Mouse (Mus musculus): ENCODE results near the gene Hspg2. TPM values are rescaled to one million over a fixed set of nuclear protein-coding genes. Genes with fewer than 3 reads are reported as not detected.

Hspg2 gene
- polyA plus RNA-seq, 1 experiment: 147 TPM

DNA sequence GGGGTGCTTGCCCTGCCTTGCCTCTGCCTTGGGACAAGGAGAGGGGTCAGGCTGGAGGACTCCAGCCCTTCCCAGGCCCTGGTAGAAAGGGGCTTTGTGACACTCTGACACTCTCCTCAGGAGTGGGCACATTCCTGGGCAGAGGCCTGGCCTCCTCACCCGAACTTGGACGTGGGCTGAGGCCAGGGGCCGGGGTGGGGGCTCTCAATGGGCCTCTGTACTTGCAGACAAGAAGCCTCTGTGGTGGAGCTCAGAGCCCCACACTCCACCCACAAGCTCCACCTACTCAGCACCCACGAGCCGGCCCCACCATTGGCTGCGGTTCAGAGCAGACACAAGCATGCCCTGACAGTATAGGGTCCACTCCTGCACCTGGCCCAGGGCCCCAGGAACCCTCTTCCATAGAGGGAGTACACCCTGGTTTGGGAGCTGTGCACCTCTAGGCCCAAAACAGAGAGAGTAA is 35.0 kb downstream of the Hspg2 start:
- Histone ChIP-seq H3K9me3 (replicated peaks; ENCODE audit: control insufficient read depth, insufficient read depth, low read length, poor library complexity, severe bottlenecking) (no peaks in the 10 kb centered on the region), H3K4me1 (ENCODE audit: control insufficient read depth, insufficient read depth, low read length) (peaks cover 11% of the 10 kb centered on the region), H3K27me3 (ENCODE audit: control insufficient read depth, insufficient read depth, low read length, poor library complexity, severe bottlenecking) (no peaks in the 10 kb centered on the region), H3K27ac (ENCODE audit: insufficient read depth, low read length) (no peak overlapping the region), H3K9ac (ENCODE audit: low read depth, poor library complexity, severe bottlenecking) (no peak overlapping the region), H3K4me3 (ENCODE audit: low read depth, low read length) (no peak overlapping the region), H3K36me3 (ENCODE audit: control insufficient read depth, insufficient read depth, low read length, poor library complexity, severe bottlenecking) (peaks cover 41% of the 10 kb centered on the region)
- TF ChIP-seq EP300 (IDR thresholded peaks at IDR 0.05; ENCODE audit: insufficient read depth, low read depth, low read length) (no peak), POLR2A (IDR thresholded peaks at IDR 0.05; ENCODE audit: insufficient read depth, low read length) (no peak), CTCF (IDR thresholded peaks at IDR 0.05; ENCODE audit: low read depth, low read length) (no peak)

DNA sequence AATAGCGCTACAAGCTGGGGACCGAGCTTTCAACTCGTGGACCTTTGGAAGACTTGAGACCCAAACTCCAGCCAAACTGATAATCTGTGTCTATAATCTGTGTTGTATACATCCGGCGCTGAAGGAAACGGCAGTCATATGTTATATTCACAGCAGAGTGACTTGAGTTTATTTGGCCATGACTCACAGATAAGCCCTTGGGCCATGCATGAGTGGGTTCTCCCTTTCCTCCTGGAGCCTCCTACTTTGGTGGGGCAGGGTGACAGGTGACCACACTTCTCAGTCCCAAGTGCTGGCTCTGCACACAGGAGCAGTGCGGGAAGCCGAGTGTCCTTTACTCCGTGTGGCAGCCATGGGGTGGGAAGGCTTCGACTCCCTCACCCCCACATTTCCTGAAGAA is 38.1 kb downstream of the Hspg2 start:
- Histone ChIP-seq H3K9ac (ENCODE audit: low read depth, poor library complexity, severe bottlenecking) (no peak overlapping the region), H3K27ac (ENCODE audit: insufficient read depth, low read length) (no peak overlapping the region), H3K4me1 (ENCODE audit: control insufficient read depth, insufficient read depth, low read length) (peaks cover 2% of the 10 kb centered on the region), H3K36me3 (ENCODE audit: control insufficient read depth, insufficient read depth, low read length, poor library complexity, severe bottlenecking) (peaks cover 63% of the 10 kb centered on the region), H3K4me3 (ENCODE audit: low read depth, low read length) (no peak overlapping the region), H3K27me3 (ENCODE audit: control insufficient read depth, insufficient read depth, low read length, poor library complexity, severe bottlenecking) (no peaks in the 10 kb centered on the region), H3K9me3 (replicated peaks; ENCODE audit: control insufficient read depth, insufficient read depth, low read length, poor library complexity, severe bottlenecking) (no peaks in the 10 kb centered on the region)
- TF ChIP-seq POLR2A (IDR thresholded peaks at IDR 0.05; ENCODE audit: insufficient read depth, low read length) (no peak), EP300 (IDR thresholded peaks at IDR 0.05; ENCODE audit: insufficient read depth, low read depth, low read length) (no peak), CTCF (IDR thresholded peaks at IDR 0.05; ENCODE audit: low read depth, low read length) (no peak)

DNA sequence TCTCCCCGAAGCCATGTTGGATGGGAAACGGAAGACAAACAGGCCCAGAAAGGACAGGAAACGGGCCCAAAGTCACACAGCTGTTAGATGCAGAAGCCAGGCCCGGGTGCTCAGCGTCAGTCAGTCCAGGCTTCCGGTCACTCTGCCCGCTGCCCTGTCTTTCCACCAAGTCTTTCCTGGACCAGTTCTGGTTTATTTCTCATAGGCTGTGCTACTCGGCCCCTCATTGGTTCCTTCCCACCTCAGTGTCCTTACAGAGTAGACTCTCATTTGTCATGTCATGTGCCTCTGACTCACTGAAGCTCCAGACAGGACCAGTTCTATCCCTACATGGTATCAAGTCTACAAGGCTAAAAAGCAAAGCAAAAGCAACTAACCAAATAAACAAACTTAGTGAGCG is 41.0 kb downstream of the Hspg2 start:
- no peak for TF ChIP-seq EP300 (IDR thresholded peaks at IDR 0.05; ENCODE audit: insufficient read depth, low read depth, low read length)
- no peak for TF ChIP-seq CTCF (IDR thresholded peaks at IDR 0.05; ENCODE audit: low read depth, low read length)
- TF ChIP-seq POLR2A (IDR thresholded peaks at IDR 0.05; ENCODE audit: insufficient read depth, low read length): no peak
- Histone ChIP-seq H3K4me3 (ENCODE audit: low read depth, low read length) (no peak overlapping the region), H3K9ac (ENCODE audit: low read depth, poor library complexity, severe bottlenecking) (no peak overlapping the region), H3K9me3 (replicated peaks; ENCODE audit: control insufficient read depth, insufficient read depth, low read length, poor library complexity, severe bottlenecking) (no peaks in the 10 kb centered on the region), H3K36me3 (ENCODE audit: control insufficient read depth, insufficient read depth, low read length, poor library complexity, severe bottlenecking) (peaks cover 67% of the 10 kb centered on the region), H3K4me1 (ENCODE audit: control insufficient read depth, insufficient read depth, low read length) (no peaks in the 10 kb centered on the region), H3K27ac (ENCODE audit: insufficient read depth, low read length) (no peak overlapping the region), H3K27me3 (ENCODE audit: control insufficient read depth, insufficient read depth, low read length, poor library complexity, severe bottlenecking) (no peaks in the 10 kb centered on the region)

DNA sequence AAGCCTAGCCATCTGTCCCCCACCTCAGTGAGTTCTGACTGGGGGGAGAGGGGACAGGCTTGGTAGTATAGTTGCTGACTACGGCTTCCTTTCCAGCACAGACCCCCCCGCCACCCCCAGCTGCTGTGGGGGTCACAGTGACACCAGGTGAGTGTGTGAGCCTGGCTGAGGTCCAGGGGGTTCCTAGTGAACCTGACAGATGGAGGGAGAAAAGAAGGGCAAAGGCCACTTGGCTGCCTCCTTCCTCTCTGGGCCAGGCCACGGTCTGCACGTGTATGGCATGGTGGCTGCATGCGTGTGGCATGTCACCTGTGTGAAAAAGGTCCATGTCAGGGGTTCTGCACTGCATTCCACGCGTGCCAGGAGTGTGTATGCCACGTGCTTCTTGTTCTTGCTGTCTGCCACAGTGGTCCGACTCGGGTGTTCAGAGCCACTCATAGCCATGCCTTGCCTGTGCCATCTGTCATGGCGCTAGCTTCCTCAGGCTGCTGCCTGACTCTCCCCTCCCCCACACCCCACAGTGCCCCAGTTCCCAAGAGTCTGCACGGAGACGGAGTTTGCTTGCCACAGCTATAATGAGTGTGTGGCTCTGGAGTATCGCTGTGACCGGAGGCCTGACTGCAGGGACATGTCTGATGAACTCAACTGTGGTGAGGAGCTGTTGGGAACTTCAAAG is 41.6 kb downstream of the Hspg2 start:
- no peaks in the 10 kb centered on the region for H3K9me3 ChIP-seq (replicated peaks; ENCODE audit: control insufficient read depth, insufficient read depth, low read length, poor library complexity, severe bottlenecking)
- H3K27me3 ChIP-seq (ENCODE audit: control insufficient read depth, insufficient read depth, low read length, poor library complexity, severe bottlenecking): no peaks in the 10 kb centered on the region
- no peak overlapping the region for H3K27ac ChIP-seq (ENCODE audit: insufficient read depth, low read length)
- TF ChIP-seq EP300 (IDR thresholded peaks at IDR 0.05; ENCODE audit: insufficient read depth, low read depth, low read length): no peak
- no peak for TF ChIP-seq CTCF (IDR thresholded peaks at IDR 0.05; ENCODE audit: low read depth, low read length)
- no peak for TF ChIP-seq POLR2A (IDR thresholded peaks at IDR 0.05; ENCODE audit: insufficient read depth, low read length)
- H3K4me1 ChIP-seq (ENCODE audit: control insufficient read depth, insufficient read depth, low read length): no peaks in the 10 kb centered on the region
- no peak overlapping the region for H3K4me3 ChIP-seq (ENCODE audit: low read depth, low read length)
- peaks cover 71% of the 10 kb centered on the region for H3K36me3 ChIP-seq (ENCODE audit: control insufficient read depth, insufficient read depth, low read length, poor library complexity, severe bottlenecking)
- no peak overlapping the region for H3K9ac ChIP-seq (ENCODE audit: low read depth, poor library complexity, severe bottlenecking)

DNA sequence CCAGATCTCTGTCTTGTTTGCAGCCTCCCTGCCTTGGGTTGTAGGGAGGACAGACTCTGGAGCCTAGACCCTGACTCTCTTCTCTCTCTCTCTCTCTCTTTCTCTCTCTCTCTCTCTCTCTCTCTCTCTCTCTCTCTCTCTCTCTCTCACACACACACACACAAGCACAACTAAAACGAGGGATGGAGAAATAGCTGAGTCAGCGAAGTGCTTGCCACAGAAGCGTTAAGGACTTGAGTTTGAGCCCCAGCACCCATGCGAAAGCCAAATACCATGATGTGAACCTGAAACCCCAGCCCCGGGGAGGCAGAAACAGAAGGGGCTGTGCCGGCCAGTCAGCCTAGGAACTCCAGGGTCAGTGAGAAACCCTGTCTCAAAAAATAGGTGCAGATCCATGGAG is 44.3 kb downstream of the Hspg2 start:
- peaks cover 84% of the 10 kb centered on the region for H3K36me3 ChIP-seq (ENCODE audit: control insufficient read depth, insufficient read depth, low read length, poor library complexity, severe bottlenecking)
- H3K4me1 ChIP-seq (ENCODE audit: control insufficient read depth, insufficient read depth, low read length): no peaks in the 10 kb centered on the region
- H3K4me3 ChIP-seq (ENCODE audit: low read depth, low read length): no peak overlapping the region

DNA sequence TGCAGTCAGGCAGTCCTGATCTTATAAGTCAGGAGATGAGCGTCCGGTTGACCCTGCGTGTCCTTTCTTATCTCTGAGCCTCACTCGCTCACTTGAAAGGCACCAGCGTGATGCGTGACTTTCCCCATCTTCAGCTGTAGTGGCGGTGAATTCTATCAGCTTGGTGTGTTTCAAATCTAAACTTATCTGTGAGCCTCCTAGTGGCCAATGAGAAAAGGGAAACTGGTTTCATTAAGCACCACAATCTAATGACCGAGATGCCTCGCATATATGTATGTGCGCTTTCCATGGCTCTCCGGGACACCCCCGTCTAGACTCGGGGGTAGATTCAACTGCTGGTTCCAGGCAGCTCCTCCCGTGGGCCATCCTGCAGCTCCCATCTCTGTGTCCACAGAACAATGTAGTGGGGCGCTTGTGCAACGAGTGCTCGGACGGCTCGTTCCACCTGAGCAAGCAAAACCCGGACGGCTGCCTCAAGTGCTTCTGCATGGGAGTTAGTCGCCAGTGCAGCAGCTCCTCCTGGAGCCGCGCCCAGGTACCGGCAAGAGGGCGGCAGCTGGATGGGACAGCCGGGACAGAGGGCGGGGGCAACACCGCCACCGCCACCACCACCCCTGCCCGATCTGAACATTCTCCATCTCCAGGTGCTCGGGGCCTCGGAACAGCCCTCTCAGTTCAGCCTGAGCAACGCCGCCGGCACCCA is 49.6 kb downstream of the Hspg2 start:
- H3K9me3 ChIP-seq (replicated peaks; ENCODE audit: control insufficient read depth, insufficient read depth, low read length, poor library complexity, severe bottlenecking): no peaks in the 10 kb centered on the region
- no peaks in the 10 kb centered on the region for H3K27me3 ChIP-seq (ENCODE audit: control insufficient read depth, insufficient read depth, low read length, poor library complexity, severe bottlenecking)
- H3K27ac ChIP-seq (ENCODE audit: insufficient read depth, low read length): 0 out of 2 replicates have a peak overlapping the region, but pooled peaks have one; percentile 4
- H3K4me3 ChIP-seq (ENCODE audit: low read depth, low read length): peak overlapping the region; percentile 27; the same call in 1 of the 2 replicates
- peaks cover 86% of the 10 kb centered on the region for H3K36me3 ChIP-seq (ENCODE audit: control insufficient read depth, insufficient read depth, low read length, poor library complexity, severe bottlenecking)
- H3K9ac ChIP-seq (ENCODE audit: low read depth, poor library complexity, severe bottlenecking): no peak overlapping the region
- no peaks in the 10 kb centered on the region for H3K4me1 ChIP-seq (ENCODE audit: control insufficient read depth, insufficient read depth, low read length)
- no peak for TF ChIP-seq POLR2A (IDR thresholded peaks at IDR 0.05; ENCODE audit: insufficient read depth, low read length)
- TF ChIP-seq CTCF (IDR thresholded peaks at IDR 0.05; ENCODE audit: low read depth, low read length): peak; percentile 18

More for the DNA sequence above, 44.3 kb downstream of the Hspg2 start:
- H3K27me3 ChIP-seq (ENCODE audit: control insufficient read depth, insufficient read depth, low read length, poor library complexity, severe bottlenecking): no peaks in the 10 kb centered on the region
- H3K27ac ChIP-seq (ENCODE audit: insufficient read depth, low read length): no peak overlapping the region
- H3K9me3 ChIP-seq (replicated peaks; ENCODE audit: control insufficient read depth, insufficient read depth, low read length, poor library complexity, severe bottlenecking): no peaks in the 10 kb centered on the region
- TF ChIP-seq POLR2A (IDR thresholded peaks at IDR 0.05; ENCODE audit: insufficient read depth, low read length) (no peak), CTCF (IDR thresholded peaks at IDR 0.05; ENCODE audit: low read depth, low read length) (no peak), EP300 (IDR thresholded peaks at IDR 0.05; ENCODE audit: insufficient read depth, low read depth, low read length) (no peak)
- no peak overlapping the region for H3K9ac ChIP-seq (ENCODE audit: low read depth, poor library complexity, severe bottlenecking)
